Mouse (Mus musculus): Measurements from ENCODE around the gene Samd4. TPM values are rescaled to one million over a fixed set of nuclear protein-coding genes. Genes with fewer than 3 reads are reported as not detected.

Samd4 gene
- polyA plus RNA-seq (2015; fragmentation: Nextera tagmentation; extraction: Ambion mirVana) = 6.3 and 7.9 TPM in 2 replicates

- Histone ChIP-seq H3K4me1 (ENCODE audit: insufficient read depth, low read depth, low read length) (0 out of 2 replicates have a peak, but pooled peaks cover 6% of the 10 kb centered on the region), H3K4me2 (replicated peaks; ENCODE audit: low read depth, low read length) (peak within 1 kb of the TSS; percentile 97), H3K4me3 (ENCODE audit: low read depth, low read length) (peak within 1 kb of the TSS; percentile 67), H3K27me3 (replicated peaks; ENCODE audit: insufficient read depth, low read length) (no peaks in the 10 kb centered on the region), H3K36me3 (ENCODE audit: insufficient read depth, low read length) (no peaks in the 10 kb centered on the region), H3K27ac (ENCODE audit: low read length) (peak within 1 kb of the TSS; percentile 84), H3K9me3 (ENCODE audit: low read length) (no peaks in the 10 kb centered on the region), H3K9ac (replicated peaks; ENCODE audit: low read depth) (peak within 1 kb of the TSS; percentile 72)
- ATAC-seq (peak; percentile 84), DNase-seq (ENCODE audit: low spot score) (peak; percentile 92)
- WGBS = 1% methylated on average over 52 of the region's 54 CpGs
- no peak for TF ChIP-seq EP300 (IDR thresholded peaks at IDR 0.05)
- TF ChIP-seq CTCF (IDR thresholded peaks at IDR 0.05) = peak; percentile 67
These were observed at the start of gene Samd4 for GRCm38 (mm10) chr14:46882431-46883067. Samd4 (plus strand) TSS chr14:46882854.

DNA sequence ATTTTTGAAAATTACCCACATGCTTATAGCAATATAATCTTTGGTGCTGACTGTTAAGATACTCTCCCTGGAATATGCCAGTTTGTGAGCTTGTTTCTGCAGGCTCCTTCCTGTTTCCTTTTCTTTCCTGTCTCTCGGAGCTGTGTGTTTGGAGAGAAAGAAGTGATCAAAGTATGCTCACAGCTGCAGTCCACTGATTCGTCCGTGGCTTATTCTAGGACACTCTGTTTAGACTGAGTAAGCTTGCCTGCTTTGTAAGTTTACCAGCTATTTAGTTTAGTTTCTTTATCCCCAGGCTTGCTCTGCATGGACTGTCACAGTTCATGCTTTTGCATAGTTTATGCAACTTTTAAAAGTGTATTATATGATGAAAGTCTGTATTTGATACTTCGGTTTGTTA lies 43.3 kb upstream of the Samd4 start:
- Histone ChIP-seq H3K4me3 (ENCODE audit: low read depth, low read length) (no peak overlapping the region), H3K4me1 (ENCODE audit: insufficient read depth, low read depth, low read length) (no peaks in the 10 kb centered on the region), H3K4me2 (replicated peaks; ENCODE audit: low read depth, low read length) (no peak overlapping the region), H3K9ac (replicated peaks; ENCODE audit: low read depth) (no peak overlapping the region), H3K27me3 (replicated peaks; ENCODE audit: insufficient read depth, low read length) (no peaks in the 10 kb centered on the region), H3K36me3 (ENCODE audit: insufficient read depth, low read length) (peaks cover 11% of the 10 kb centered on the region; the same call in 1 of the 2 replicates), H3K27ac (ENCODE audit: low read length) (no peak overlapping the region), H3K9me3 (ENCODE audit: low read length) (no peaks in the 10 kb centered on the region)
- no peak for TF ChIP-seq EP300 (IDR thresholded peaks at IDR 0.05)
- no peak for TF ChIP-seq CTCF (IDR thresholded peaks at IDR 0.05)
- DNase-seq (ENCODE audit: low spot score) (peak; percentile 37), ATAC-seq (peak; percentile 78)
- 26% methylated on average over 4 of the region's 4 CpGs for WGBS

- Histone ChIP-seq H3K4me1 (ENCODE audit: insufficient read depth, low read depth, low read length) (no peaks in the 10 kb centered on the region), H3K27me3 (replicated peaks; ENCODE audit: insufficient read depth, low read length) (no peaks in the 10 kb centered on the region), H3K36me3 (ENCODE audit: insufficient read depth, low read length) (peaks cover 25% of the 10 kb centered on the region; the same call in 1 of the 2 replicates), H3K4me3 (ENCODE audit: low read depth, low read length) (no peak overlapping the region), H3K27ac (ENCODE audit: low read length) (no peak overlapping the region), H3K9ac (replicated peaks; ENCODE audit: low read depth) (no peak overlapping the region), H3K4me2 (replicated peaks; ENCODE audit: low read depth, low read length) (no peak overlapping the region), H3K9me3 (ENCODE audit: low read length) (no peaks in the 10 kb centered on the region)
- ATAC-seq (no peak), DNase-seq (ENCODE audit: low spot score) (no peak)
- TF ChIP-seq EP300 (IDR thresholded peaks at IDR 0.05) = no peak
- no peak for TF ChIP-seq CTCF (IDR thresholded peaks at IDR 0.05)
- WGBS = 85% methylated on average over 11 of the region's 11 CpGs
These were observed 36.9 kb upstream of the Samd4 start for GRCm38 (mm10) chr14:46845706-46846105.

- no peaks in the 10 kb centered on the region for H3K9me3 ChIP-seq (ENCODE audit: low read length)
- ATAC-seq (no peak), DNase-seq (ENCODE audit: low spot score) (no peak)
- no peak overlapping the region for H3K27ac ChIP-seq (ENCODE audit: low read length)
- H3K27me3 ChIP-seq (replicated peaks; ENCODE audit: insufficient read depth, low read length) = no peaks in the 10 kb centered on the region
- no peak for TF ChIP-seq CTCF (IDR thresholded peaks at IDR 0.05)
- no peak for TF ChIP-seq EP300 (IDR thresholded peaks at IDR 0.05)
- H3K9ac ChIP-seq (replicated peaks; ENCODE audit: low read depth) = no peak overlapping the region
- H3K4me1 ChIP-seq (ENCODE audit: insufficient read depth, low read depth, low read length) = no peaks in the 10 kb centered on the region
- WGBS = 75% methylated on average over 4 of the region's 4 CpGs
- H3K4me3 ChIP-seq (ENCODE audit: low read depth, low read length) = no peak overlapping the region
- H3K4me2 ChIP-seq (replicated peaks; ENCODE audit: low read depth, low read length) = no peak overlapping the region
- H3K36me3 ChIP-seq (ENCODE audit: insufficient read depth, low read length) = peaks cover 16% of the 10 kb centered on the region; the same call in 1 of the 2 replicates
These were observed 34.5 kb upstream of the Samd4 start for GRCm38 (mm10) chr14:46848063-46848590.

GRCm38 (mm10) chr14:46848736-46849135 lies 33.9 kb upstream of the Samd4 start:
- no peak for ATAC-seq
- no peak overlapping the region for H3K27ac ChIP-seq (ENCODE audit: low read length)

GRCm38 (mm10) chr14:46849769-46850168 lies 32.9 kb upstream of the Samd4 start:
- Histone ChIP-seq H3K36me3 (ENCODE audit: insufficient read depth, low read length) (0 out of 2 replicates have a peak, but pooled peaks cover 14% of the 10 kb centered on the region), H3K4me3 (ENCODE audit: low read depth, low read length) (no peak overlapping the region), H3K4me1 (ENCODE audit: insufficient read depth, low read depth, low read length) (no peaks in the 10 kb centered on the region), H3K9ac (replicated peaks; ENCODE audit: low read depth) (no peak overlapping the region), H3K27me3 (replicated peaks; ENCODE audit: insufficient read depth, low read length) (no peaks in the 10 kb centered on the region), H3K27ac (ENCODE audit: low read length) (no peak overlapping the region), H3K9me3 (ENCODE audit: low read length) (no peaks in the 10 kb centered on the region), H3K4me2 (replicated peaks; ENCODE audit: low read depth, low read length) (no peak overlapping the region)
- DNase-seq (ENCODE audit: low spot score) = no peak
- no peak for TF ChIP-seq EP300 (IDR thresholded peaks at IDR 0.05)
- no peak for TF ChIP-seq CTCF (IDR thresholded peaks at IDR 0.05)
- WGBS = 93% methylated on average over 1 of the region's 1 CpGs
- no peak for ATAC-seq

More at GRCm38 (mm10) chr14:46848736-46849135, 33.9 kb upstream of the Samd4 start:
- Histone ChIP-seq H3K4me2 (replicated peaks; ENCODE audit: low read depth, low read length) (no peak overlapping the region), H3K27me3 (replicated peaks; ENCODE audit: insufficient read depth, low read length) (no peaks in the 10 kb centered on the region), H3K9ac (replicated peaks; ENCODE audit: low read depth) (no peak overlapping the region), H3K4me1 (ENCODE audit: insufficient read depth, low read depth, low read length) (no peaks in the 10 kb centered on the region), H3K9me3 (ENCODE audit: low read length) (no peaks in the 10 kb centered on the region), H3K4me3 (ENCODE audit: low read depth, low read length) (no peak overlapping the region), H3K36me3 (ENCODE audit: insufficient read depth, low read length) (peaks cover 16% of the 10 kb centered on the region; the same call in 1 of the 2 replicates)
- WGBS = 81% methylated on average over 5 of the region's 5 CpGs
- DNase-seq (ENCODE audit: low spot score) = no peak
- TF ChIP-seq EP300 (IDR thresholded peaks at IDR 0.05) = no peak
- no peak for TF ChIP-seq CTCF (IDR thresholded peaks at IDR 0.05)
